Mouse (Mus musculus) megakaryocyte, embryonic 14.5 days (primary cell): Measurements from ENCODE around the gene Rragd.

Source experiments
- FLI1 ChIP-seq: IDR thresholded peaks from 2 replicates; pipeline ENCODE4 v1.6.1; 2012; ENCODE audit warnings: low read length, inconsistent platforms, mixed read lengths
- GATA1 ChIP-seq: IDR thresholded peaks from 3 replicates; pipeline ENCODE4 v1.6.1; 2012; ENCODE audit warnings: mixed read lengths, low read length, inconsistent platforms, borderline replicate concordance

DNA sequence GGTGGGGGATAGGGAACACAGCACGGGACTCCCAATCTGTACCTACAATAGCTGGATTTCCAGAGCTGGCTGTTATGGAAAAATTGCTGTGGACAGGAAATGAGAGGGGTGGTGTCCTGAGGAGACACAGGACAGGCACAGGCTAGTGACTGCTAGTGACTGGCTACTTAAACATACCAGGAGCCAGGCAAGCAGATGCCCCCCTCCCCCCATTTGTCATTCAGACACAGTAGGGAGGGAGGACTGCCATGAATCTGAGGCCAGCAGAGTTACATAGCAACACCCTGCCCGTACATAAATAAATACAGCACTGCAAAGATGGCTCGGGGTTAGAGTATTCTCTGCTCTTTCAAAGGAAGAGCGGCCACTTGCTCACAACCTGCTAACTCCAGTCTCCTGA is 35.2 kb upstream of the Rragd start:
- TF ChIP-seq GATA1 (no peak), FLI1 (no peak)
